Mouse (Mus musculus): ENCODE measurements around the gene Il1rl2. TPM values are rescaled to one million over a fixed set of nuclear protein-coding genes. Genes with fewer than 3 reads are reported as not detected.

Il1rl2 gene
- total and polyA plus RNA-seq, 3 experiments: 0.04 to 0.08 TPM; not detected in 1

- TF ChIP-seq GATA1 (IDR thresholded peaks at IDR 0.05; ENCODE audit: low read depth, low read length) (no peak), SMC3 (IDR thresholded peaks at IDR 0.05; ENCODE audit: low read depth, low read length) (peak; percentile 97)
These were observed 54.4 kb downstream of the Il1rl2 start (continued) for GRCm38 (mm10) chr1:40378794-40379193.

GRCm38 (mm10) chr1:40380111-40380510 lies 55.7 kb downstream of the Il1rl2 start:
- H3K9me3 ChIP-seq (replicated peaks; ENCODE audit: insufficient read depth, low read length): no peaks in the 10 kb centered on the region
- no peaks in the 10 kb centered on the region for H3K36me3 ChIP-seq (ENCODE audit: control insufficient read depth in 1 of 2, insufficient read depth in 2 of 2, low read length in 2 of 2)
- H3K9ac ChIP-seq (ENCODE audit: control insufficient read depth, low read depth, low read length, poor library complexity, severe bottlenecking): no peak overlapping the region
- 0 out of 4 replicates have a peak, but pooled peaks cover 0 to 2% of the 10 kb centered on the region in 2 experiments for H3K27me3 ChIP-seq (ENCODE audit: control insufficient read depth in 1 of 2, insufficient read depth in 2 of 2, low read length in 2 of 2)
- H3K4me3 ChIP-seq (ENCODE audit: control insufficient read depth in 1 of 2, insufficient read depth in 1 of 2, low read depth in 2 of 2, low read length in 2 of 2): no peak overlapping the region
- no peaks in the 10 kb centered on the region for H3K4me1 ChIP-seq (ENCODE audit: control insufficient read depth in 1 of 2, insufficient read depth in 2 of 2, low read length in 2 of 2)
- TF ChIP-seq CTCF (IDR thresholded peaks at IDR 0.05 in 2 of 3, conservative IDR thresholded peaks at IDR 0.05 in 1 of 3; ENCODE audit: control insufficient read depth in 1 of 3, insufficient read depth in 1 of 3, low read depth in 2 of 3, low read length in 3 of 3, poor library complexity in 1 of 3, severe bottlenecking in 1 of 3) (peak; percentile 61 to 97 (median 68)), CHD1 (IDR thresholded peaks at IDR 0.05; ENCODE audit: low read depth, low read length) (no peak), RAD21 (IDR thresholded peaks at IDR 0.05; ENCODE audit: low read depth, low read length) (peak; percentile 95), SIN3A (IDR thresholded peaks at IDR 0.05; ENCODE audit: low read length) (no peak), USF1 (IDR thresholded peaks at IDR 0.05; ENCODE audit: low read depth, low read length) (no peak), ZC3H11A (IDR thresholded peaks at IDR 0.05; ENCODE audit: low read depth, low read length) (peak; percentile 98), TCF12 (IDR thresholded peaks at IDR 0.05; ENCODE audit: low read depth, low read length) (no peak), SMC3 (IDR thresholded peaks at IDR 0.05; ENCODE audit: low read depth, low read length) (peak; percentile 100)
- H3K27ac ChIP-seq (ENCODE audit: control insufficient read depth, low read depth, low read length): no peak overlapping the region
- no peaks in the 10 kb centered on the region for H3K79me2 ChIP-seq (ENCODE audit: control insufficient read depth, insufficient read depth, low read length, poor library complexity)
- DNase-seq (ENCODE audit: low read depth, low spot score): peak; percentile 78

- no peaks in the 10 kb centered on the region for H3K79me2 ChIP-seq (ENCODE audit: control insufficient read depth, insufficient read depth, low read length, poor library complexity)
- H3K27ac ChIP-seq (ENCODE audit: control insufficient read depth, low read depth, low read length): no peak overlapping the region
- no peak overlapping the region for H3K4me3 ChIP-seq (ENCODE audit: control insufficient read depth in 1 of 2, insufficient read depth in 1 of 2, low read depth in 2 of 2, low read length in 2 of 2)
- H3K27me3 ChIP-seq (ENCODE audit: control insufficient read depth in 1 of 2, insufficient read depth in 2 of 2, low read length in 2 of 2): 0 out of 4 replicates have a peak, but pooled peaks cover 0 to 2% of the 10 kb centered on the region in 2 experiments
- TF ChIP-seq MXI1 (IDR thresholded peaks at IDR 0.05; ENCODE audit: low read depth, low read length) (no peak), GATA1 (IDR thresholded peaks at IDR 0.05; ENCODE audit: low read depth, low read length) (no peak), ZC3H11A (IDR thresholded peaks at IDR 0.05; ENCODE audit: low read depth, low read length) (no peak), TAL1 (IDR thresholded peaks at IDR 0.05; ENCODE audit: low read length) (no peak), CTCF (IDR thresholded peaks at IDR 0.05 in 2 of 3, conservative IDR thresholded peaks at IDR 0.05 in 1 of 3; ENCODE audit: control insufficient read depth in 1 of 3, insufficient read depth in 1 of 3, low read depth in 2 of 3, low read length in 3 of 3, poor library complexity in 1 of 3, severe bottlenecking in 1 of 3) (no peak), MAZ (IDR thresholded peaks at IDR 0.05; ENCODE audit: low read depth, low read length) (no peak), MAX (IDR thresholded peaks at IDR 0.05; ENCODE audit: low read length) (no peak), UBTF (IDR thresholded peaks at IDR 0.05; ENCODE audit: borderline replicate concordance, insufficient read depth, low read depth, low read length) (no peak), ETS1 (IDR thresholded peaks at IDR 0.05; ENCODE audit: low read depth, low read length) (no peak), MYC (IDR thresholded peaks at IDR 0.05; ENCODE audit: low read depth, low read length) (no peak), ZKSCAN1 (IDR thresholded peaks at IDR 0.05; ENCODE audit: low read depth, low read length) (no peak), CHD1 (IDR thresholded peaks at IDR 0.05; ENCODE audit: low read depth, low read length) (no peak), TBP (IDR thresholded peaks at IDR 0.05; ENCODE audit: low read depth, low read length) (no peak), ZNF384 (IDR thresholded peaks at IDR 0.05; ENCODE audit: low read depth, low read length) (no peak), RCOR1 (IDR thresholded peaks at IDR 0.05; ENCODE audit: low read depth, low read length) (no peak), USF1 (IDR thresholded peaks at IDR 0.05; ENCODE audit: low read depth, low read length) (no peak)
- H3K9ac ChIP-seq (ENCODE audit: control insufficient read depth, low read depth, low read length, poor library complexity, severe bottlenecking): no peak overlapping the region
- no peak for DNase-seq (ENCODE audit: low read depth, low spot score)
- H3K36me3 ChIP-seq (ENCODE audit: control insufficient read depth in 1 of 2, insufficient read depth in 2 of 2, low read length in 2 of 2): no peaks in the 10 kb centered on the region
- H3K9me3 ChIP-seq (replicated peaks; ENCODE audit: insufficient read depth, low read length): no peaks in the 10 kb centered on the region
- H3K4me1 ChIP-seq (ENCODE audit: control insufficient read depth in 1 of 2, insufficient read depth in 2 of 2, low read length in 2 of 2): no peaks in the 10 kb centered on the region
These were observed 56.6 kb downstream of the Il1rl2 start for GRCm38 (mm10) chr1:40380990-40381389.

Measured in MEL (cell line).